Mouse (Mus musculus) Muller cell, postnatal 12 days (primary cell): ENCODE measurements around the gene 9230102O04Rik.

Experiments used
- DNase-seq: peaks from one replicate; pipeline ENCODE4 v3.0.0-alpha.2; 2015; ENCODE audit errors: inconsistent ontology term

The 9230102O04Rik gene

GRCm38 (mm10) chr2:9888913-9889650, at the start of gene 9230102O04Rik:
Gene 9230102O04Rik (minus strand): TSS chr2:9889540.
- DNase-seq, result no peak

GRCm38 (mm10) chr2:9935965-9936364, 46.6 kb upstream of the 9230102O04Rik start:
- no peak for DNase-seq

GRCm38 (mm10) chr2:9926905-9927283, 37.6 kb upstream of the 9230102O04Rik start:
- no peak for DNase-seq

- DNase-seq, result peak; percentile 59
Measured at GRCm38 (mm10) chr2:9926194-9926904, 37.0 kb upstream of the 9230102O04Rik start.

GRCm38 (mm10) chr2:9918691-9919471, 29.5 kb upstream of the 9230102O04Rik start:
- DNase-seq, result no peak

- DNase-seq, result no peak
Measured at GRCm38 (mm10) chr2:9917602-9918001, 28.3 kb upstream of the 9230102O04Rik start.

GRCm38 (mm10) chr2:9905995-9906394, 16.7 kb upstream of the 9230102O04Rik start:
- no peak for DNase-seq

GRCm38 (mm10) chr2:9903854-9904560, 14.7 kb upstream of the 9230102O04Rik start:
- DNase-seq, result no peak

- DNase-seq, result peak; percentile 54
Measured at GRCm38 (mm10) chr2:9897846-9898245, 8.5 kb upstream of the 9230102O04Rik start.

- no peak for DNase-seq
Measured at GRCm38 (mm10) chr2:9896097-9896770, 6.9 kb upstream of the 9230102O04Rik start.

GRCm38 (mm10) chr2:9894836-9895593, 5.7 kb upstream of the 9230102O04Rik start:
- DNase-seq, result no peak

GRCm38 (mm10) chr2:9893272-9893953, 4.1 kb upstream of the 9230102O04Rik start:
- DNase-seq, result no peak

- DNase-seq, result no peak
Measured at GRCm38 (mm10) chr2:9892541-9892940, 3.2 kb upstream of the 9230102O04Rik start.

GRCm38 (mm10) chr2:9890906-9891305, 1.6 kb upstream of the 9230102O04Rik start:
- DNase-seq, result no peak

GRCm38 (mm10) chr2:9890251-9890650, 911 bp upstream of the 9230102O04Rik start:
- no peak for DNase-seq

- no peak for DNase-seq
Measured at GRCm38 (mm10) chr2:9889651-9890183, 377 bp upstream of the 9230102O04Rik start, which contains the start of gene Gata3. Gene Gata3 (minus strand): TSS chr2:9890034.

- no peak for DNase-seq
Measured at GRCm38 (mm10) chr2:9887636-9888035, 1.7 kb downstream of the 9230102O04Rik start.

- DNase-seq, result no peak
Measured at GRCm38 (mm10) chr2:9886921-9887610, 2.3 kb downstream of the 9230102O04Rik start.

- no peak for DNase-seq
Measured at GRCm38 (mm10) chr2:9886031-9886430, 3.3 kb downstream of the 9230102O04Rik start.
